18 mouse cellular contexts compared by ENCODE assay signal in genomic region chr16:71860205-71860604, GRCm38 (mm10).
"Had no signal": no experiment of that assay in that cellular context is flagged by ENCODE, and none has a peak within 500 bp of the region (broad histone marks: within the 10 kb centered on the region; RNA-seq: fewer than 3 reads in every experiment).

No protein-coding gene starts in this region.

- H3K27ac ChIP-seq: kidney, postnatal 0 days; left cerebral cortex, adult 2 months; liver, embryonic 14.5 days; midbrain, embryonic 10.5 days; midbrain, embryonic 13.5 days; neural tube, embryonic 13.5 days; stomach, embryonic 15.5 days had no signal

- H3K36me3 ChIP-seq: midbrain, embryonic 10.5 days; midbrain, embryonic 13.5 days; neural tube, embryonic 13.5 days; stomach, embryonic 15.5 days had no signal

- ATAC-seq: intestine, postnatal 0 days; midbrain, embryonic 13.5 days; midbrain, embryonic 16.5 days had no signal

- H3K4me2 ChIP-seq: liver, embryonic 11.5 days; midbrain, embryonic 13.5 days; neural tube, embryonic 13.5 days; stomach, embryonic 15.5 days had no signal

- H3K9ac ChIP-seq: liver, embryonic 14.5 days; midbrain, embryonic 13.5 days; neural tube, embryonic 13.5 days; stomach, embryonic 15.5 days had no signal

- H3K4me3 ChIP-seq: left cerebral cortex, adult 2 months; megakaryocyte, embryonic 14.5 days; midbrain, embryonic 10.5 days; midbrain, embryonic 13.5 days; myocyte; neural tube, embryonic 13.5 days; stomach, embryonic 15.5 days had no signal

- DNase-seq: kidney, adult 2 months; kidney, postnatal 36 days; layer of hippocampus, postnatal 36 days; retina, postnatal 1 day; right cerebral cortex, postnatal 25 days; thymus, postnatal 25 days had no signal

- H3K9me3 ChIP-seq: megakaryocyte, embryonic 14.5 days; midbrain, embryonic 10.5 days; midbrain, embryonic 13.5 days; neural tube, embryonic 13.5 days; stomach, embryonic 15.5 days had no signal

- H3K4me1 ChIP-seq: megakaryocyte, embryonic 14.5 days; midbrain, embryonic 10.5 days; midbrain, embryonic 13.5 days; neural tube, embryonic 13.5 days; stomach, embryonic 15.5 days had no signal

- H3K27me3 ChIP-seq: megakaryocyte, embryonic 14.5 days; midbrain, embryonic 13.5 days; neural tube, embryonic 13.5 days; stomach, embryonic 15.5 days had no signal
